Mouse (Mus musculus): Measurements from ENCODE around the gene Adcyap1. TPM values are rescaled to one million over a fixed set of nuclear protein-coding genes. Genes with fewer than 3 reads are reported as not detected.

Gene Adcyap1
- not detected for polyA plus RNA-seq (2017; shearing (Covaris generic))

GRCm38 (mm10) chr17:93198717-93199116 lies at the start of gene Adcyap1:
Adcyap1 (plus strand) TSS chr17:93199017.

